Mouse (Mus musculus) forebrain, embryonic 15.5 days (tissue): ENCODE measurements around the gene Fndc4. TPM values are rescaled to one million over a fixed set of nuclear protein-coding genes. Genes with fewer than 3 reads are reported as not detected.
A peak's percentile ranks its signal among the peaks of the same experiment; 100 is the strongest.

Experiments
- ATAC-seq: fragments of 200-750 bp; cut with Nextera tagmentation; replicated peaks from 2 replicates; pipeline ENCODE4 v1.8.0; 2017; ENCODE audit warnings: mild to moderate bottlenecking, moderate TSS enrichment, moderate library complexity
- H3K27ac ChIP-seq: fragments of 300-500 bp; sonication (generic); replicated peaks from 2 replicates; pipeline ENCODE4 v1.5.1; 2015; ENCODE audit warnings: mild to moderate bottlenecking, inconsistent platforms
- H3K27me3 ChIP-seq: fragments of 300-500 bp; sonication (generic); 2 replicates; pipeline ENCODE4 v1.6.1; 2015; ENCODE audit warnings: inconsistent platforms
- H3K36me3 ChIP-seq: fragments of 300-500 bp; sonication (generic); 2 replicates; pipeline ENCODE4 v1.6.1; 2015; ENCODE audit warnings: mild to moderate bottlenecking, inconsistent platforms
- H3K4me1 ChIP-seq: fragments of 300-500 bp; sonication (generic); 2 replicates; pipeline ENCODE4 v1.6.1; 2015; ENCODE audit warnings: inconsistent platforms
- H3K4me2 ChIP-seq: fragments of 300-500 bp; sonication (generic); replicated peaks from 2 replicates; pipeline ENCODE4 v1.6.1; 2015; ENCODE audit warnings: mild to moderate bottlenecking, inconsistent platforms
- H3K4me3 ChIP-seq: fragments of 300-500 bp; sonication (generic); 2 replicates; pipeline ENCODE4 v1.5.1; 2015; ENCODE audit warnings: mild to moderate bottlenecking, inconsistent platforms
- H3K9ac ChIP-seq: fragments of 300-500 bp; sonication (generic); replicated peaks from 2 replicates; pipeline ENCODE4 v1.6.1; 2015; ENCODE audit warnings: mild to moderate bottlenecking, inconsistent platforms
- H3K9me3 ChIP-seq: fragments of 300-500 bp; sonication (generic); 2 replicates; pipeline ENCODE4 v1.6.1; 2016; ENCODE audit warnings: inconsistent platforms
- WGBS: fragments of 180-500 bp; shearing (Covaris S2); methylation state at CpG from one replicate; pipeline ENCODE4 v1.1.7; 2015; ENCODE audit warnings: mixed read lengths; 5-methylcytosine and 5-hydroxymethylcytosine counted together
- polyA plus RNA-seq: library from polyadenylated mRNA; unstranded; fragments of >200 nt; fragmentation: Nextera tagmentation; extraction: Ambion mirVana; gene quantifications from 2 replicates; pipeline ENCODE4 v1.2.1, GENCODE M21; 2015

Gene Fndc4
- 89.2 and 90.3 TPM in 2 replicates for polyA plus RNA-seq

- H3K27ac ChIP-seq, result peak within 1 kb of the TSS; percentile 78
- H3K9ac ChIP-seq, result peak within 1 kb of the TSS; percentile 86
- H3K4me2 ChIP-seq, result peak within 1 kb of the TSS; percentile 83
- H3K4me1 ChIP-seq, result peaks cover 26% of the 10 kb centered on the region
- H3K9me3 ChIP-seq, result no peaks in the 10 kb centered on the region
- peak; percentile 85 for ATAC-seq
- WGBS, result under 1% methylated on average over 44 of the region's 46 CpGs
- peak within 1 kb of the TSS; percentile 64 for H3K4me3 ChIP-seq
- H3K36me3 ChIP-seq, result peaks cover 6% of the 10 kb centered on the region; the same call in 1 of the 2 replicates
- H3K27me3 ChIP-seq, result no peaks in the 10 kb centered on the region
Observed at GRCm38 (mm10) chr5:31295606-31296141, at the start of gene Fndc4. TSS of gene Fndc4 (minus strand) at chr5:31296080.

GRCm38 (mm10) chr5:31328255-31328654, 32.4 kb upstream of the Fndc4 start:
- H3K27me3 ChIP-seq, result no peaks in the 10 kb centered on the region
- H3K9ac ChIP-seq, result no peak overlapping the region
- no peak overlapping the region for H3K4me2 ChIP-seq
- no peak overlapping the region for H3K4me3 ChIP-seq
- no peaks in the 10 kb centered on the region for H3K4me1 ChIP-seq
- no peak for ATAC-seq
- WGBS, result 31% methylated on average over 7 of the region's 7 CpGs
- no peaks in the 10 kb centered on the region for H3K9me3 ChIP-seq
- no peaks in the 10 kb centered on the region for H3K36me3 ChIP-seq
- H3K27ac ChIP-seq, result no peak overlapping the region

DNA sequence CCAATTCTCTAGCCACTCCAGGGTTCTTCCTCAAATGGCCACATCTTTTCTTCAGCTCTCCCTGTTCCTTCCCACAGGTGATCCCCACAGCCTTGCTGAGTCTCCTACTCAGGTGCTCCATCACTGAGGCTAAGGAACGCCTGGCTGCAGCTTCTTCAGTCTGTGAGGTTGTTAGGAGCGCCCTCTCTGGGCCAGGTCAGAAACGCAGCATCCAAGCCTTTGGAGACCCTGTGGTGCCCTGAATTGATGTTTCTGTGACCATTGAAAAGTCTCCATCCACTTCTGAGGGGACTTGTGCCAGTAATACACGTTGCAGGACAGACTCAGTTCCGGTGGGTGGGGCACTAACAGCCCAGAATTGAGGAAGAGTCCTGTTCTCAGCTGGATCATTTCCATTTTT, 31.0 kb upstream of the Fndc4 start:
- no peak overlapping the region for H3K9ac ChIP-seq
- no peak overlapping the region for H3K4me2 ChIP-seq
- H3K36me3 ChIP-seq, result no peaks in the 10 kb centered on the region
- ATAC-seq, result no peak
- no peaks in the 10 kb centered on the region for H3K27me3 ChIP-seq
- no peaks in the 10 kb centered on the region for H3K9me3 ChIP-seq
- H3K4me1 ChIP-seq, result no peaks in the 10 kb centered on the region
- no peak overlapping the region for H3K4me3 ChIP-seq
- H3K27ac ChIP-seq, result no peak overlapping the region
- WGBS, result 21% methylated on average over 5 of the region's 5 CpGs

DNA sequence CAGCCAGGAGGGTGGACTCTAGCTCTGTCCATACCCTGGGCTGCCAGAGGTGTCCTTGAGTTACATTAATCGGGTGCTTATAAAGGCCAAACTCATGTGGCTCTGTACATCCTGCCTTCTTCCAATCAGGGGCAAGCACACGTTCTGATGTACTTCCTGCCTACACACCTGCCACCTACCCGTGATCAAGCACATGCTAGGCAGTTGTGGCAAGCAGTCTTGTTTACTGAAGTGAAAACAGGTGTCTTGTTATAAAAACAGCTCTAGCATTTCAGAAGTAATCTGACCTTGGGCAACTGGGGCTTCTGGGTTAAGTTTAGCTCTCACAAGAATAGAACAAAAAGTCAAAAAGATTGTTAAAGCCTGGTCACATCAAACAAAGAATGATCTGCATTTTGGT, 28.2 kb upstream of the Fndc4 start:
- Histone ChIP-seq H3K4me2 (no peak overlapping the region), H3K4me3 (no peak overlapping the region), H3K27me3 (no peaks in the 10 kb centered on the region), H3K4me1 (no peaks in the 10 kb centered on the region), H3K9me3 (no peaks in the 10 kb centered on the region), H3K9ac (no peak overlapping the region), H3K27ac (no peak overlapping the region), H3K36me3 (no peaks in the 10 kb centered on the region)
- ATAC-seq, result no peak
- 73% methylated on average over 3 of the region's 3 CpGs for WGBS

DNA sequence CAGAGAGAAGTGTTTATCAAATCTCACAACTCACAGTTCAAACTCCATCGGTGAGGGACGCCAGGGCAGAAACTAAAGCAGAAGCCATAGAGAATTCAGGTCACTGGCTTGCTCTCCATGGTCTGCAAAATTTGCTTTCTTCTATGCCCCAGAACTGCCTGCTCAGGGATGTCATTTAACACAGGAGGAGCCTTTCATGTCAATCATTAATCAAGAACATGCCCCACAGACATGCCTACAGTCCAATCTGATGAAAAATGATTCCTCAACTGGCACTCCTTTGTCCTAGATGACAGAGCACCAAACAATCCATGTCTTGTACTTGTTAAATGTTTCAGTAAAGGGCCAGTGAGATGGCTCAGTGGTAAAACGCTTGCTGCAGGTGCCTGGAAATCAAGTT, 26.9 kb upstream of the Fndc4 start:
- Histone ChIP-seq H3K4me2 (no peak overlapping the region), H3K27me3 (no peaks in the 10 kb centered on the region), H3K27ac (no peak overlapping the region), H3K4me3 (no peak overlapping the region), H3K9me3 (no peaks in the 10 kb centered on the region), H3K36me3 (no peaks in the 10 kb centered on the region), H3K4me1 (no peaks in the 10 kb centered on the region), H3K9ac (no peak overlapping the region)
- 82% methylated on average over 3 of the region's 3 CpGs for WGBS
- no peak for ATAC-seq

GRCm38 (mm10) chr5:31312806-31313205, 16.9 kb upstream of the Fndc4 start:
- H3K4me2 ChIP-seq, result no peak overlapping the region
- ATAC-seq, result no peak
- no peak overlapping the region for H3K27ac ChIP-seq
- 90% methylated on average over 8 of the region's 8 CpGs for WGBS
- no peaks in the 10 kb centered on the region for H3K9me3 ChIP-seq
- no peaks in the 10 kb centered on the region for H3K27me3 ChIP-seq
- H3K4me3 ChIP-seq, result no peak overlapping the region
- H3K36me3 ChIP-seq, result no peaks in the 10 kb centered on the region
- H3K9ac ChIP-seq, result no peak overlapping the region
- no peaks in the 10 kb centered on the region for H3K4me1 ChIP-seq

DNA sequence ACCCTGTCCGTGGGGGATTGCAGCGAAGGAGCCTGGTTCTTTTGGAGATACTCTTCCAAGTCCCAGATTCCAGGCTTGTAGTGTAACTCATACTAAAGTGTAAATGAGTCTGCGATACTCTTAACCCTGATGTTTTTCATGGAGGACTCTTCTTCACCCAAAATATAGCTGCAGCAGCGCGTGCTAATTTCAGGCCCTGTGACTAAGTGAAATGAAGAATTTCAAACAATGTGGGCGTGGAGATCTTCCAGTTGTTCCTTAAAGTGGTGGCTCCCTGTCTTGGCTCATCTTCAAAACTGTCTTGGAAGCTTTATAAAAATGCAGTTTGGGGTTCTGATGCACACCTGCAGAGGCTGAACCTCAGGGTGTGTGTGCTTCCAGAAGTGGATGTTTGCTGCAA, 7.2 kb upstream of the Fndc4 start:
- H3K36me3 ChIP-seq, result no peaks in the 10 kb centered on the region
- H3K4me1 ChIP-seq, result no peaks in the 10 kb centered on the region
- no peaks in the 10 kb centered on the region for H3K27me3 ChIP-seq
- H3K4me3 ChIP-seq, result no peak overlapping the region
- H3K9me3 ChIP-seq, result no peaks in the 10 kb centered on the region
- no peak overlapping the region for H3K27ac ChIP-seq
- H3K9ac ChIP-seq, result no peak overlapping the region
- ATAC-seq, result no peak
- H3K4me2 ChIP-seq, result no peak overlapping the region
- 92% methylated on average over 6 of the region's 6 CpGs for WGBS

- Histone ChIP-seq H3K27me3 (no peaks in the 10 kb centered on the region), H3K4me1 (no peaks in the 10 kb centered on the region), H3K27ac (no peak overlapping the region), H3K9me3 (no peaks in the 10 kb centered on the region), H3K4me3 (no peak overlapping the region), H3K36me3 (no peaks in the 10 kb centered on the region), H3K9ac (no peak overlapping the region), H3K4me2 (no peak overlapping the region)
- 76% methylated on average over 8 of the region's 8 CpGs for WGBS
- no peak for ATAC-seq
Observed at GRCm38 (mm10) chr5:31301866-31302265, 6.0 kb upstream of the Fndc4 start.

DNA sequence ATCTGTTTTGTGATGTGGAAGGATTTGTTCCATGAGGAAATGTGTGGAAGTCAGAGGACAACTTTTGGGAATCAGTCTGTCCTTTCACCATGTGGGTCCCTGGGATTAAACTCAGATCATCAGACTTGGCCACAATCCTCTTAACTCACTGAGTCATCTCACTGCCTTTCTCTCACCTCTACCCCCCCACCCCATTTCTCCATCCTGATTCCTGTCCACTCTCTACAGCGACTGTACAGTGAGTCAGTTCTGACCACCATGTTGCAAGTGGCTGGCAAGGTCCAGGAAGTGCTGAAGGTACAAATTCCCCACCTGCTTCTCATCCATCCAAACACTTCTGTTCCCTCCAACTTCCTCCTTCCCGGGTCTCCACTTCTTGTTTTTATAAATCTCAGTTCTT, 2.6 kb upstream of the Fndc4 start:
- H3K4me1 ChIP-seq, result peaks cover 15% of the 10 kb centered on the region
- H3K27ac ChIP-seq, result no peak overlapping the region
- 0 out of 2 replicates have a peak, but pooled peaks cover under 1% of the 10 kb centered on the region for H3K36me3 ChIP-seq
- H3K9ac ChIP-seq, result no peak overlapping the region
- WGBS, result 78% methylated on average over 2 of the region's 2 CpGs
- no peak overlapping the region for H3K4me2 ChIP-seq
- ATAC-seq, result no peak
- no peak overlapping the region for H3K4me3 ChIP-seq
- H3K27me3 ChIP-seq, result no peaks in the 10 kb centered on the region
- H3K9me3 ChIP-seq, result no peaks in the 10 kb centered on the region

GRCm38 (mm10) chr5:31297981-31298380, 2.1 kb upstream of the Fndc4 start:
- Histone ChIP-seq H3K36me3 (0 out of 2 replicates have a peak, but pooled peaks cover 6% of the 10 kb centered on the region), H3K4me3 (no peak overlapping the region)
- ATAC-seq, result no peak

DNA sequence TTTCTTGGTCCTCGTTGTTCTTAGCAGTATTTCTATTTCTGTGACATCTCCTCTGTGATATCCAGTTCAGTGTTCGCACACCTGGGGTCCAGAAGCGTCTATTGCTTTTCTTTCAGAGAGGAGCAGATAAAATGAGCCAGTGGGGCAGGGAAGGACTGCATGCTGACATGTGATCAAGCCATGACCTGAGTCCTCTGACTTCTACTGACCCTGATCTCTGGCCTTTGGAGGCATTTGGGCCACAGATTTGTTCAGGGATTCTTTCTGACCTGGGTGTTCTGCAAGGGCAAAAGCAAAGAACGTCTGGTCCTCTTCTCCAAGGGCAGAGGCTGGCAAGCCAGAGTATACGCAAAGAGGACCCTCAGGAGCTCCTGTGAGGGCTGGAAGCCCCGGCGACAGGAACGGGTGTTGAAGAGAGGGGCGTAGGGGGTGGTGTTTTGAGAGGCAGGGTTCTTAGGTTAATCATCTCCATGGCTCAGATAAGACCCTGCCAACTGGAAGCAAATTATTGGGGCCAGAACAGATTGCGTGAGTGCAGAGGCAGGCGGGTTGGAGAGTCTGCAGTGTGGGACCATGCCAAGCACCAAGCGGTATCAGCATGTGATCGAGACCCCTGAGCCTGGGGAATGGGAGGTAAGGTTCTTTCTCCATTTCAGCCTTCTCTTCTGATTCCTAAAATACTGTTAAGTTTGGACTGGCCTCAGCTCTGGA, 1.3 kb upstream of the Fndc4 start, which contains the start of gene Gckr:
Gckr (plus strand) TSS at position 397 of the 711 bp plus-strand sequence.
- Histone ChIP-seq H3K4me3 (peak within 1 kb of the TSS; percentile 64), H3K36me3 (peaks cover 6% of the 10 kb centered on the region; the same call in 1 of the 2 replicates), H3K4me1 (peaks cover 18% of the 10 kb centered on the region), H3K4me2 (peak within 1 kb of the TSS; percentile 83), H3K27me3 (no peaks in the 10 kb centered on the region), H3K27ac (peak within 1 kb of the TSS; percentile 78; the same call in 1 of the 2 replicates), H3K9me3 (no peaks in the 10 kb centered on the region), H3K9ac (peak within 1 kb of the TSS; percentile 86; the same call in 1 of the 2 replicates)
- WGBS, result 84% methylated on average over 13 of the region's 13 CpGs
- ATAC-seq, result no peak

More at GRCm38 (mm10) chr5:31297981-31298380, 2.1 kb upstream of the Fndc4 start:
- H3K4me2 ChIP-seq, result no peak overlapping the region
- H3K27ac ChIP-seq, result no peak overlapping the region
- WGBS, result 83% methylated on average over 3 of the region's 3 CpGs
- H3K9ac ChIP-seq, result no peak overlapping the region
- peaks cover 15% of the 10 kb centered on the region for H3K4me1 ChIP-seq
- no peaks in the 10 kb centered on the region for H3K27me3 ChIP-seq
- no peaks in the 10 kb centered on the region for H3K9me3 ChIP-seq

GRCm38 (mm10) chr5:31294964-31295605, 795 bp downstream of the Fndc4 start:
- Histone ChIP-seq H3K4me2 (peak overlapping the region; percentile 83), H3K9me3 (no peaks in the 10 kb centered on the region), H3K4me3 (peak overlapping the region; percentile 64), H3K4me1 (peaks cover 31% of the 10 kb centered on the region), H3K36me3 (peaks cover 6% of the 10 kb centered on the region; the same call in 1 of the 2 replicates), H3K27me3 (no peaks in the 10 kb centered on the region), H3K9ac (peak overlapping the region; percentile 86), H3K27ac (peak overlapping the region; percentile 78)
- peak; percentile 28 for ATAC-seq
- WGBS, result 6% methylated on average over 29 of the region's 29 CpGs
